Mouse (Mus musculus) midbrain, embryonic 14.5 days (tissue): ENCODE measurements around the gene Sub1. TPM values are rescaled to one million over a fixed set of nuclear protein-coding genes. Genes with fewer than 3 reads are reported as not detected.
A peak's percentile ranks its signal among the peaks of the same experiment; 100 is the strongest.

Source experiments
- ATAC-seq: fragments of 200-750 bp; cut with Nextera tagmentation; 2 replicates; pipeline ENCODE4 v1.8.0; 2017; ENCODE audit warnings: moderate number of reproducible peaks, moderate library complexity; ENCODE audit not compliant: low FRiP score, low TSS enrichment
- DNase-seq: peaks from one replicate; pipeline ENCODE4 v3.0.0-alpha.2; 2015
- H3K27ac ChIP-seq: fragments of 300-500 bp; sonication (generic); replicated peaks from 2 replicates; pipeline ENCODE4 v1.5.1; 2014; ENCODE audit warnings: mild to moderate bottlenecking, low read depth, low read length, moderate library complexity
- H3K27me3 ChIP-seq: fragments of 300-500 bp; sonication (generic); 2 replicates; pipeline ENCODE4 v1.6.1; 2014; ENCODE audit warnings: low read length, control low read depth, mixed read lengths; ENCODE audit not compliant: control insufficient read depth, insufficient read depth
- H3K36me3 ChIP-seq: fragments of 300-500 bp; sonication (generic); 2 replicates; pipeline ENCODE4 v1.6.1; 2014; ENCODE audit warnings: low read length, control low read depth; ENCODE audit not compliant: control insufficient read depth, insufficient read depth
- H3K4me1 ChIP-seq: fragments of 300-500 bp; sonication (generic); 2 replicates; pipeline ENCODE4 v1.6.1; 2014; ENCODE audit warnings: mild to moderate bottlenecking, antibody characterized with exemption, low read length, control low read depth; ENCODE audit not compliant: control insufficient read depth, insufficient read depth
- H3K4me2 ChIP-seq: fragments of 300-500 bp; sonication (generic); 2 replicates; pipeline ENCODE4 v1.6.1; 2014; ENCODE audit warnings: mild to moderate bottlenecking, low read length, moderate library complexity
- H3K4me3 ChIP-seq: fragments of 300-500 bp; sonication (generic); replicated peaks from 2 replicates; pipeline ENCODE4 v1.5.1; 2014; ENCODE audit warnings: low read depth, low read length
- H3K9ac ChIP-seq: fragments of 300-500 bp; sonication (generic); replicated peaks from 2 replicates; pipeline ENCODE4 v1.6.1; 2014; ENCODE audit warnings: mild to moderate bottlenecking, low read length, moderate library complexity
- H3K9me3 ChIP-seq: fragments of 300-500 bp; sonication (generic); 2 replicates; pipeline ENCODE4 v1.6.1; 2016; ENCODE audit warnings: low read length, control low read depth, mixed read lengths; ENCODE audit not compliant: control insufficient read depth
- WGBS: fragments of 180-500 bp; shearing (Covaris S2); extraction: QIAGEN DNeasy Blood & Tissue Kit; methylation state at CpG from one replicate; pipeline ENCODE4 v1.1.7; 2014; 5-methylcytosine and 5-hydroxymethylcytosine counted together
- polyA plus RNA-seq: library from polyadenylated mRNA; unstranded; fragments of >200 nt; fragmentation: Nextera tagmentation; extraction: Ambion mirVana; gene quantifications from 2 replicates; pipeline ENCODE4 v1.2.1, GENCODE M21; 2014

Sub1 gene
- polyA plus RNA-seq, 1 experiment from 2014 or later, result 572 TPM

DNA sequence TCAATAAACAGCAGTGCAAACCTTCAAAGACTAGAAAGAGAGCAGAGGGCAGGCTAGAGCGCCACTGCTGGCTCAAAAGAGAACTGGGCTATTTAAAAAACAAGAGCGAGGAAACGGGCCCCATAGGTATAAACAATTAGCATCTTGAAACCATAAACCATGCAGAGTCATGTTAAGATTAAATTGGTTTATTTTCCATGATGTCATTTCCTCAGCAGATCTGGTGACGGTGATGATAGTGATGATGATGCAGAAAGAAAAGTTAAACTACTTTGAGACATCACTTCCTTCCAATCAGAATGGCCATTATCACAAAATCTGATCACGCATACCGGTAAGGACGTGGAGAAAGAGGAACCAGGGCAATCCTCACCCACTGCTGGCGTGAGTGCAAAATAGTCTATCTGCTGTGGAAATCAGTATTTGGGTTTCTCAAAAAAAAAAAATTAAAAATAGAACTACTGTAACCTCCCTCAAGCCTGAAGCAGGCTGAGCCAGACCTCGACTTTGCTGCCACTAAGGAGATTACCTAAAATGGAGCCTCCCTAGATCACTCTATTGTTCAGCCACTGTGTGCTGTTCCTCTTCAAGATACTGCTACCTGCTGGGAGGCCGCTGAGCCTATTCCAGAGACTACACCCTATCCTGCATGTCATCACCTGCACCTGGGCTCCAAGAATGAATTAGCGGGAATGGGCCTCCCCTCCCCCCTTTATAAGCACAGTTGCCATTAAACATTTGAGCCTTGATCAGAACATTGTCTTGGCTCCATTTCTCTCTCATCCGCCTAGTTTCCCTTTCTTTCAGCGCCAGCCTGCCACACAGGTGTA, 11.4 kb upstream of the Sub1 start:
- Histone ChIP-seq H3K27me3 (no peaks in the 10 kb centered on the region), H3K36me3 (no peaks in the 10 kb centered on the region), H3K9me3 (no peaks in the 10 kb centered on the region), H3K27ac (no peak overlapping the region), H3K9ac (no peak overlapping the region), H3K4me3 (no peak overlapping the region), H3K4me1 (no peaks in the 10 kb centered on the region), H3K4me2 (no peak overlapping the region)
- ATAC-seq (no peak), DNase-seq (no peak)
- WGBS, result 68% methylated on average over 13 of the region's 13 CpGs

DNA sequence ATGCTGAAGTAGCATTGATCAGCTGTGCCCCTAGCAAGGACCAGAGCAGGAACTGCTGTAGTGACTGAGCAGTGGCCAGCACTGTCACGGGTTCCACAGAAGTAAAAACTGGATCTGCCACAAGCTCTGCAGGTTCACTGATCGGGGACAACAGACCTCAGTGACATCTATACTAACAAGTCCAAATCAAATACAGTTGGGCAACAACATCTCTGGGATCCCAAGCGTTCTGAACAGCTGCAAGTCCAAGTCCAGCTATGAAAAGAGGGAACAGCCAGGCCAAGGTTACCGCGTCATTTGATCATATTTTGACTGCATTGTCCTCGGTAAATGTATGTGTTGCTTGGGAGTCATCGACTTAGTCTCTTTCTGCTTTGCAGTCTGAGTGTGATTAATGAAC, 10.6 kb upstream of the Sub1 start:
- Histone ChIP-seq H3K27me3 (no peaks in the 10 kb centered on the region), H3K9me3 (no peaks in the 10 kb centered on the region), H3K4me3 (no peak overlapping the region), H3K4me1 (no peaks in the 10 kb centered on the region), H3K9ac (no peak overlapping the region), H3K27ac (no peak overlapping the region), H3K36me3 (no peaks in the 10 kb centered on the region), H3K4me2 (no peak overlapping the region)
- ATAC-seq (no peak), DNase-seq (no peak)
- WGBS, result 82% methylated on average over 7 of the region's 7 CpGs

DNA sequence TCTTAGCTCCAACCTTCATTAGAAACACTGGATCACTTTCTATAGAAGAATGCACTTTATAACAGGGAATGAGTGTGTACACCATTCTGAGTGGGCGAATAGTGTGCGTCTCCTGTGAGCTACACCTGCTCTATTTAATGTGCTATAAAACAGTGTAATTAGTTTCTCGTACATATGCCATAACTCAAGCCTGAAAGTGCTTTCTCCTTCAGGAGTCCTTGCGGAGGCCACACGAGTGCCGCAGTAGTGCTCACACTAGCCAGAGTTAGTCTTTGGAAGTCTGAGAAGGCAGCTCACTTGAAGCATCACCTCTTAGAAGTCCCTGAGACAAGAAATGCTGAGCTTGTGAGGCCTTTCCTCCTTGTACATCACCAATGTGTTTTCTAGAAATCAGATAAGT, 9.4 kb upstream of the Sub1 start:
- Histone ChIP-seq H3K4me1 (no peaks in the 10 kb centered on the region), H3K27ac (no peak overlapping the region), H3K9me3 (no peaks in the 10 kb centered on the region), H3K36me3 (no peaks in the 10 kb centered on the region), H3K4me3 (no peak overlapping the region), H3K4me2 (no peak overlapping the region), H3K9ac (no peak overlapping the region), H3K27me3 (no peaks in the 10 kb centered on the region)
- DNase-seq, result no peak
- WGBS, result 92% methylated on average over 6 of the region's 6 CpGs
- no peak for ATAC-seq

DNA sequence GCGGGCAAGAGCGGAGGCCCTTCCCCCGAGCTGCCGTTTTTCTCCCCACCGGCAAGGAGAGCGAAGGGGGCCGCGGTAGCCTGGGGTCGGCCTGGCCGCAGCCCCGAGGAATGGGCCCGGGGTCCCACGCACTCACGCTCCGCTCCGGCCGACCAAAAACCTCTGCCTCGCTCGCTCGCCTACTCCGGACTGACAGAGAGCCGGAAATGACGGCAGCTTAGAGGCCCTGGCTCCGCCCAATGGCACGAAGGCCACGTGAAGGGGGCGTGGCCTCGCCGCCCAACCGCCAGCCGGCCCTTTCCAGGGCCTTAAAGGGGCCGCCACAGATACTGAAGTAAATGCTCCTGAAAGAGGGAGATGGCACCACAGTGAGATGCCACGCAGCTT, 975 bp downstream of the Sub1 start:
- peak overlapping the region; percentile 82 for H3K4me2 ChIP-seq
- WGBS, result under 1% methylated on average over 31 of the region's 33 CpGs
- H3K36me3 ChIP-seq, result peaks cover 23% of the 10 kb centered on the region
- peak; percentile 100 for ATAC-seq
- H3K9me3 ChIP-seq, result no peaks in the 10 kb centered on the region
- H3K27me3 ChIP-seq, result no peaks in the 10 kb centered on the region
- peak overlapping the region; percentile 88 for H3K9ac ChIP-seq
- peak overlapping the region; percentile 87 for H3K27ac ChIP-seq
- H3K4me3 ChIP-seq, result peak overlapping the region; percentile 99
- H3K4me1 ChIP-seq, result peaks cover 20% of the 10 kb centered on the region
- peak; percentile 99 for DNase-seq

DNA sequence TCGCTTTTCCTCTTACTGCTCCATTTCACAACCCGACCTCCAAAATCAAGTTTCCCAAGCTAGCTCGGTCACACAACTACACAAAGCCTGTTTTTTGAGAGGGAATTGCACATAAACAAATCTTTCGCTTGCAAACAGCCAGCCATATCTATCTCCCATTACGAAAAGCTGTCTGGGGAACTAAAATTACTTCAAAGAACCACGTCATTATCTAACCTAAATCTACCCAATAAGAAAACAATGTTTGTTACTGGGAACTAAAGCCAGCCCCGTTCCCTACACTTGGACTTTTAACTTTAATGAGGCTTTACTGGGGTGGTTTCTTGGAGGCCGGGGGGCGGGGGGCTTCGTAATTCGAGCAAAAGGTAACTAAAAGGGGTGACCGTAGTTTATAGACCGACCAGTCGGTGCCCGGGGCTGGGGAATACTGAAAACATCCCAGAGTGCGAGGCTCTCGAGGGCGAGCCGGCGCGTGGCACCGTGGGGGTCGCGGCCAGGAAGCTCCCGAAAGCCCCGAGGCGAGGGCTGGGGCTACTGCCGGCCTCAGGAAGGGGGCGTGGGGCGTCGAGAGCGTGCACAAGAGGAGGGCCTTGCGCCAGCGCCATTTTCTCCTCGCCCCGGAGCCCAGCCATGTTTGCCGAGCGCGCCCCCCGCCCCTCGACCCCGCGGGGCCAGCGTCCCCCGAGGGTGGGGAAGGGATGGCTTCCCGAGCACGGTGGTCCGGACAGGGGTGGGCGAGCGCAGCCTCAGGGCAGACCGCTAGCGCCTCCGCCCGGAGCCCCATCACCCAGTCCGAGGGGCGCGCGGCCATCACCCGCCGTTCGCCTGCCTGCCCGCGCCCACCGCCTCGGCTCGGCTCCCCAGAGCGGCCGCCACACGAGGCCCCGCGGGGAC, 1.6 kb downstream of the Sub1 start:
- Histone ChIP-seq H3K9me3 (no peaks in the 10 kb centered on the region), H3K4me2 (peak overlapping the region; percentile 82), H3K9ac (peak overlapping the region; percentile 88), H3K4me3 (peak overlapping the region; percentile 99), H3K27ac (peak overlapping the region; percentile 87), H3K4me1 (peaks cover 20% of the 10 kb centered on the region), H3K36me3 (peaks cover 30% of the 10 kb centered on the region), H3K27me3 (no peaks in the 10 kb centered on the region)
- ATAC-seq (peak; percentile 82), DNase-seq (peak; percentile 80)
- WGBS, result 1% methylated on average over 65 of the region's 71 CpGs

DNA sequence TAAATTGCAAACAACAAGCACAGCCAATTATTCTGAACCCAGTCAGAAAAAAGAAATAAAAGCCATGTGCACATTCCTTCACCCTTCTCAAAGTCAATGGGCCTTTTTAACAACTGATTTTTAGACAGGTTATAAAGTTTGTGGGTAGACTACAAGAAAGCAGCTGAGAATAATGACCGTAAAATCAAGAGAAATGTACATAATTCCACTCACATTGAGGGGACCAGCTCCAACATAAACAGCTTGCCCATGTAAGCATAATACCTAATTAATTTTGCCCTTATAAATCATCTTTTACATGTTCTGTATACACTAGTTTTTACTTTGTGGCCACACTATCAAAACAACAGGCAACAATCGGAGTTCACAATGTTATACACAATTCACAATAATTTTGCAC, 2.8 kb downstream of the Sub1 start:
- no peak for ATAC-seq
- Histone ChIP-seq H3K4me2 (peak overlapping the region; percentile 82), H3K27ac (no peak overlapping the region), H3K36me3 (peaks cover 41% of the 10 kb centered on the region), H3K9ac (no peak overlapping the region), H3K9me3 (no peaks in the 10 kb centered on the region), H3K4me1 (peaks cover 20% of the 10 kb centered on the region), H3K4me3 (no peak overlapping the region), H3K27me3 (no peaks in the 10 kb centered on the region)
- 80% methylated on average over 2 of the region's 2 CpGs for WGBS
- DNase-seq, result no peak

DNA sequence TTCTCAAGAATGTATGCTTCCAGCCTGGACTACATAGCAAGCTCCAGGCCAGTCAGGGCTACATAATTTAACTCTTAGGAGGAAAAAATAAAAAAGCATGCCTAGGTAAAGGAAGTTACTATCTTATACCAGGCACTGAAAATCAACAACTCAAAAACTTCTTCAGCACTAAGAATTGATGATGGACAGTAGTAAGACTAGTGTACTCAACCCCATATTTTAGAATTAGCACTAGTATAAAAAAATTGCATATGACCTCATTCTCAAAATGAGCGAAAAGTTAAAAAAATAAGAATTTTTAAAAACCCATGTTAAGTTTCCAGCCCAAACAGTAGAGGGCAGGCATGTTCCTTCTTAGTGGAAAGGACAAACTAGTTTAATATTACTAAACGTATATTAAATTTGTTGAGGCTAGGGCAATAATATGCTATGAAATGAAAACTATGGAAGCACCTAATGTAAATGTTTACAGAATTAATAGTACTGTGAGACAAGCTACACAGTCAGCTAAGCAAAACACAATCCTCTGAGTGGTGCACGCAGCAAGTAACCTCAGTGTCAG, 5.2 kb downstream of the Sub1 start:
- DNase-seq, result peak; percentile 55
- Histone ChIP-seq H3K9me3 (no peaks in the 10 kb centered on the region), H3K9ac (no peak overlapping the region), H3K27me3 (no peaks in the 10 kb centered on the region), H3K4me2 (no peak overlapping the region), H3K27ac (no peak overlapping the region), H3K36me3 (peaks cover 65% of the 10 kb centered on the region), H3K4me3 (no peak overlapping the region), H3K4me1 (peaks cover 20% of the 10 kb centered on the region)
- ATAC-seq, result no peak
- WGBS, result 79% methylated on average over 3 of the region's 3 CpGs

DNA sequence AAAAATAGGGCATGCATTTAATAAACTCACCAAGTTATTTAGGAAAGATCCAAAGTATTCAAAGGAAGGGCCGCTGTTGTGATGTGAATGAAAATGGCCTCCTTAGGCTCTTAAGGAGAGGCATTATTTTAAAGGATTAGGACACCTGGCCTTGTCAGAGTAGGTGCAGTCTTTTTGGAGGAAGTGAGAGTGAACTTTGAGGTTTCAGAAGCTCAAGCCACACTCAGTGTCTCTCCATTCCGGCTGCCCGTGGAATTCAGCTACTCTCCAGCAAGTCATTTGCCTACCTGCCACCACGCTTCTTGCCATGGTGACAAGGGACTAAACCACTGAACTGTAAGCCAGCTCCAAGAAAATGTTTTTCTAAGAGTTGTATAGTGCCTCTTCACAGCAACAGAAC, 8.2 kb downstream of the Sub1 start:
- WGBS, result 93% methylated on average over 4 of the region's 4 CpGs
- Histone ChIP-seq H3K27ac (no peak overlapping the region), H3K27me3 (no peaks in the 10 kb centered on the region), H3K36me3 (peaks cover 94% of the 10 kb centered on the region), H3K4me3 (no peak overlapping the region), H3K9ac (no peak overlapping the region), H3K4me1 (0 out of 2 replicates have a peak, but pooled peaks cover 5% of the 10 kb centered on the region), H3K9me3 (no peaks in the 10 kb centered on the region), H3K4me2 (no peak overlapping the region)
- ATAC-seq (no peak), DNase-seq (no peak)
